Mouse (Mus musculus): ENCODE data around the gene Glod4. TPM values are rescaled to one million over a fixed set of nuclear protein-coding genes. Genes with fewer than 3 reads are reported as not detected.
A peak's percentile ranks its signal among the peaks of the same experiment; 100 is the strongest.

Gene Glod4
- polyA plus RNA-seq, 1 experiment from 2014 or later, result 152 TPM

DNA sequence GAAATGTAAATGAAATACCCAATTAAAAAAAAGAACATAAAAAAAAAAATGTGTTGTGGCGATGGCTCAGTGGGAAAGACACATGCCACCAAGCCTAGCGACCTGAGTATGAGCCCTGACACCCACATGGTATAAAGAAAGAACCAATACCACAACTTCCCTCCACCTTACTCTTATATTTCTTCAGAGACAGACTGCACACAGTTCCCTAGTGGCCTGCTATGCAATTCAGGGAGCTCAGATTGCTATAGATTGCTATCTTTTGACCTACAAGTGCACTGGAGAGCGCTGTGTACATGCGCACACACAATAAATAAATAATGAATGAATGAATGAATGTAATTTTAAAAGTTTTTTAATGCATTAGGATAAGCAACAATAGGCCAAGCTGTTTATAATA is 59.8 kb downstream of the Glod4 start:
- H3K9me3 ChIP-seq (replicated peaks; ENCODE audit: control insufficient read depth, low read length), result no peaks in the 10 kb centered on the region
- no peaks in the 10 kb centered on the region for H3K36me3 ChIP-seq (replicated peaks; ENCODE audit: control insufficient read depth, insufficient read depth, low read depth, low read length)
- no peaks in the 10 kb centered on the region for H3K27me3 ChIP-seq (ENCODE audit: control insufficient read depth, insufficient read depth, low read length)
- WGBS, result 79% methylated on average over 4 of the region's 4 CpGs
- no peak overlapping the region for H3K4me2 ChIP-seq (ENCODE audit: low read depth, low read length)
- DNase-seq (ENCODE audit: low spot score) (no peak), ATAC-seq (replicated peaks; ENCODE audit: insufficient number of reproducible peaks, low FRiP score, low TSS enrichment, low read depth) (no peak)
- H3K4me1 ChIP-seq (ENCODE audit: control insufficient read depth, insufficient read depth, low read length), result no peaks in the 10 kb centered on the region
- H3K9ac ChIP-seq (replicated peaks; ENCODE audit: low read length), result no peak overlapping the region
- H3K27ac ChIP-seq (replicated peaks; ENCODE audit: low read depth, low read length), result no peak overlapping the region
- no peak overlapping the region for H3K4me3 ChIP-seq (ENCODE audit: low read depth, low read length)

GRCm38 (mm10) chr11:76180146-76180540 is 63.4 kb downstream of the Glod4 start:
- DNase-seq (ENCODE audit: low spot score) (no peak), ATAC-seq (replicated peaks; ENCODE audit: insufficient number of reproducible peaks, low FRiP score, low TSS enrichment, low read depth) (no peak)
- Histone ChIP-seq H3K4me2 (ENCODE audit: low read depth, low read length) (peak overlapping the region; percentile 93), H3K27ac (replicated peaks; ENCODE audit: low read depth, low read length) (no peak overlapping the region), H3K27me3 (ENCODE audit: control insufficient read depth, insufficient read depth, low read length) (no peaks in the 10 kb centered on the region), H3K9ac (replicated peaks; ENCODE audit: low read length) (peak overlapping the region; percentile 65), H3K4me3 (ENCODE audit: low read depth, low read length) (peak overlapping the region; percentile 74), H3K4me1 (ENCODE audit: control insufficient read depth, insufficient read depth, low read length) (no peaks in the 10 kb centered on the region), H3K9me3 (replicated peaks; ENCODE audit: control insufficient read depth, low read length) (no peaks in the 10 kb centered on the region), H3K36me3 (replicated peaks; ENCODE audit: control insufficient read depth, insufficient read depth, low read depth, low read length) (no peaks in the 10 kb centered on the region)
- 23% methylated on average over 7 of the region's 7 CpGs for WGBS

DNA sequence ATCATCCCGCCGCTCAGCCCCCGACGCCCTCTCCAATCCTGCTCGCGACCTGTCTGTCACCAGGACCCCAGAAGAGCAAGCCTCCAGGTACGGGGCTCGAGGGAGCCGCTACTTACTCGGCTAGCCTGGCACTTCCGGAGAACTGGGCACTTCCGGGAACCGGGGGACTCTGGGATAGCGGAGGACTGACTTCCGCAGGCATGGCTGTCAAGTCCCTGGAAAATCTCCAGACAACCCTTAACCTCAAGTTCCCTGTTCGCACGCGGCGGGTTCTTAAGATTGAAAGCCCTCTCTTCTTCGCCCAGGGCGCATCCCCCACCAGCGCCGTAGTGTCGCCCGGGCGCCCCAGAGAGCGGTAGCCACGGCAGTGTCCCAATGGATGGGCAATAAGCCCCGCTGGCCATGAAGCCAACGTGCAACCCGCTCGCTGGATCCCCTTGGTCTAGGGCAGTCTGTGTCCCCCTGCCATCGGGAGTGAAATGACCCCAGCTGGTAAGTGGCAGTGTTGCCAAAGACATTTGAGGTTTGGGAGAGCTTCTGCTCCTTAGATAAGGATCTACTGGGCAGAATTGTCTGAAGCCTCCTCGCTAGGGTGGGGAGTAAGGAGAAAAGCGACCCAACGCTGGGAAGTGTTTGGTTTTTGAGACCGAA is 63.9 kb downstream of the Glod4 start, which contains the start of the genes Vps53 and Fam57a:
Vps53 (minus strand) TSS at position 153 of the 651 bp plus-strand sequence.
Fam57a (plus strand) TSS at position 177 of the 651 bp plus-strand sequence.
- Histone ChIP-seq H3K27ac (replicated peaks; ENCODE audit: low read depth, low read length) (peak within 1 kb of the TSS; percentile 22; the same call in 1 of the 2 replicates), H3K4me1 (ENCODE audit: control insufficient read depth, insufficient read depth, low read length) (no peaks in the 10 kb centered on the region), H3K27me3 (ENCODE audit: control insufficient read depth, insufficient read depth, low read length) (no peaks in the 10 kb centered on the region), H3K9ac (replicated peaks; ENCODE audit: low read length) (peak within 1 kb of the TSS; percentile 65), H3K9me3 (replicated peaks; ENCODE audit: control insufficient read depth, low read length) (no peaks in the 10 kb centered on the region), H3K36me3 (replicated peaks; ENCODE audit: control insufficient read depth, insufficient read depth, low read depth, low read length) (no peaks in the 10 kb centered on the region), H3K4me3 (ENCODE audit: low read depth, low read length) (peak within 1 kb of the TSS; percentile 74), H3K4me2 (ENCODE audit: low read depth, low read length) (peak within 1 kb of the TSS; percentile 93)
- ATAC-seq (replicated peaks; ENCODE audit: insufficient number of reproducible peaks, low FRiP score, low TSS enrichment, low read depth), result peak; percentile 83
- under 1% methylated on average over 37 of the region's 37 CpGs for WGBS
- peak; percentile 89 for DNase-seq (ENCODE audit: low spot score)

GRCm38 (mm10) chr11:76178726-76179494 is 64.6 kb downstream of the Glod4 start:
- Histone ChIP-seq H3K27ac (replicated peaks; ENCODE audit: low read depth, low read length) (peak overlapping the region; percentile 22; the same call in 1 of the 2 replicates), H3K4me1 (ENCODE audit: control insufficient read depth, insufficient read depth, low read length) (no peaks in the 10 kb centered on the region), H3K27me3 (ENCODE audit: control insufficient read depth, insufficient read depth, low read length) (no peaks in the 10 kb centered on the region)

GRCm38 (mm10) chr11:76170207-76170606 is 73.3 kb downstream of the Glod4 start:
- no peaks in the 10 kb centered on the region for H3K27me3 ChIP-seq (ENCODE audit: control insufficient read depth, insufficient read depth, low read length)
- DNase-seq (ENCODE audit: low spot score) (no peak), ATAC-seq (replicated peaks; ENCODE audit: insufficient number of reproducible peaks, low FRiP score, low TSS enrichment, low read depth) (no peak)
- WGBS, result 72% methylated on average over 5 of the region's 5 CpGs
- H3K9ac ChIP-seq (replicated peaks; ENCODE audit: low read length), result no peak overlapping the region
- H3K9me3 ChIP-seq (replicated peaks; ENCODE audit: control insufficient read depth, low read length), result no peaks in the 10 kb centered on the region
- no peaks in the 10 kb centered on the region for H3K4me1 ChIP-seq (ENCODE audit: control insufficient read depth, insufficient read depth, low read length)
- H3K4me2 ChIP-seq (ENCODE audit: low read depth, low read length), result no peak overlapping the region
- H3K4me3 ChIP-seq (ENCODE audit: low read depth, low read length), result no peak overlapping the region
- no peaks in the 10 kb centered on the region for H3K36me3 ChIP-seq (replicated peaks; ENCODE audit: control insufficient read depth, insufficient read depth, low read depth, low read length)
- no peak overlapping the region for H3K27ac ChIP-seq (replicated peaks; ENCODE audit: low read depth, low read length)

More at GRCm38 (mm10) chr11:76178726-76179494, 64.6 kb downstream of the Glod4 start:
- peak; percentile 72 for ATAC-seq (replicated peaks; ENCODE audit: insufficient number of reproducible peaks, low FRiP score, low TSS enrichment, low read depth)
- Histone ChIP-seq H3K9ac (replicated peaks; ENCODE audit: low read length) (peak overlapping the region; percentile 65), H3K4me2 (ENCODE audit: low read depth, low read length) (peak overlapping the region; percentile 93), H3K4me3 (ENCODE audit: low read depth, low read length) (peak overlapping the region; percentile 74), H3K36me3 (replicated peaks; ENCODE audit: control insufficient read depth, insufficient read depth, low read depth, low read length) (no peaks in the 10 kb centered on the region), H3K9me3 (replicated peaks; ENCODE audit: control insufficient read depth, low read length) (no peaks in the 10 kb centered on the region)
- DNase-seq (ENCODE audit: low spot score), result peak; percentile 50
- 3% methylated on average over 28 of the region's 28 CpGs for WGBS

DNA sequence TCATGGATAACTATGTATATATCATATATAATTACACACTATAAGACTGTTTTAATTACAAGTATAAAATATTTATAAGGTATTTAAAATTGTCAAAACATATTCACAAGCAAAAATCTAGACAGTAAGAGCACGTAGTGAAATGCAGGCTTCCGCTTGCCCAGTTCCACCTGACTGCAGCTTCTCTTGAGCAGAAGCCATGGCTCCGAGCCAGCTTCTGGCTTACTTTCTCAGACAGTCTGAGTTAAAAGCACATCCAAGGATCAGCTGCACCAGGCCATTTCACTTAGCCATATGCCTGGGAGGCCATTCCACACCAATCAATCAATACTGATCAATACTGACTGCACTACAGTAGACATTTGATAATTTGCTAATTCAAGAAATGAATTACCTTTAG is 74.5 kb downstream of the Glod4 start:
- 90% methylated on average over 3 of the region's 3 CpGs for WGBS
- H3K27me3 ChIP-seq (ENCODE audit: control insufficient read depth, insufficient read depth, low read length), result no peaks in the 10 kb centered on the region
- H3K9ac ChIP-seq (replicated peaks; ENCODE audit: low read length), result no peak overlapping the region
- DNase-seq (ENCODE audit: low spot score), result no peak
- H3K36me3 ChIP-seq (replicated peaks; ENCODE audit: control insufficient read depth, insufficient read depth, low read depth, low read length), result no peaks in the 10 kb centered on the region
- H3K4me3 ChIP-seq (ENCODE audit: low read depth, low read length), result no peak overlapping the region
- H3K27ac ChIP-seq (replicated peaks; ENCODE audit: low read depth, low read length), result no peak overlapping the region
- H3K4me2 ChIP-seq (ENCODE audit: low read depth, low read length), result no peak overlapping the region
- no peaks in the 10 kb centered on the region for H3K9me3 ChIP-seq (replicated peaks; ENCODE audit: control insufficient read depth, low read length)
- H3K4me1 ChIP-seq (ENCODE audit: control insufficient read depth, insufficient read depth, low read length), result no peaks in the 10 kb centered on the region
- no peak for ATAC-seq (replicated peaks; ENCODE audit: insufficient number of reproducible peaks, low FRiP score, low TSS enrichment, low read depth)

GRCm38 (mm10) chr11:76167079-76167765 is 76.3 kb downstream of the Glod4 start:
- no peak overlapping the region for H3K4me2 ChIP-seq (ENCODE audit: low read depth, low read length)
- no peaks in the 10 kb centered on the region for H3K36me3 ChIP-seq (replicated peaks; ENCODE audit: control insufficient read depth, insufficient read depth, low read depth, low read length)
- no peaks in the 10 kb centered on the region for H3K9me3 ChIP-seq (replicated peaks; ENCODE audit: control insufficient read depth, low read length)
- H3K27me3 ChIP-seq (ENCODE audit: control insufficient read depth, insufficient read depth, low read length), result no peaks in the 10 kb centered on the region
- DNase-seq (ENCODE audit: low spot score), result peak; percentile 86
- H3K27ac ChIP-seq (replicated peaks; ENCODE audit: low read depth, low read length), result no peak overlapping the region
- peak; percentile 29; the same call in 1 of the 2 replicates for ATAC-seq (replicated peaks; ENCODE audit: insufficient number of reproducible peaks, low FRiP score, low TSS enrichment, low read depth)
- WGBS, result 27% methylated on average over 5 of the region's 5 CpGs
- no peak overlapping the region for H3K4me3 ChIP-seq (ENCODE audit: low read depth, low read length)
- no peak overlapping the region for H3K9ac ChIP-seq (replicated peaks; ENCODE audit: low read length)
- no peaks in the 10 kb centered on the region for H3K4me1 ChIP-seq (ENCODE audit: control insufficient read depth, insufficient read depth, low read length)
